Mouse (Mus musculus) limb, embryonic 15.5 days (tissue): Measurements from ENCODE around the gene Snhg11. TPM values are rescaled to one million over a fixed set of nuclear protein-coding genes. Genes with fewer than 3 reads are reported as not detected.
"Not testable (repeated sequence)": the region's sequence is repeated elsewhere in the genome, so short reads cannot be mapped to it uniquely, and the experiment has no call there.

ENCODE experiments used
- ATAC-seq: fragments of 200-750 bp; cut with Nextera tagmentation; 2 replicates; pipeline ENCODE4 v1.8.0; 2017; ENCODE audit warnings: low read depth, moderate TSS enrichment; ENCODE audit not compliant: insufficient number of reproducible peaks, low FRiP score, low TSS enrichment
- H3K27ac ChIP-seq: fragments of 300-500 bp; sonication (generic); 2 replicates; pipeline ENCODE4 v1.5.1; 2015; ENCODE audit warnings: moderate library complexity, mild to moderate bottlenecking, inconsistent platforms
- H3K27me3 ChIP-seq: fragments of 300-500 bp; sonication (generic); 2 replicates; pipeline ENCODE4 v1.6.1; 2015; ENCODE audit warnings: inconsistent platforms
- H3K36me3 ChIP-seq: fragments of 300-500 bp; sonication (generic); 2 replicates; pipeline ENCODE4 v1.6.1; 2015; ENCODE audit warnings: inconsistent platforms
- H3K4me1 ChIP-seq: fragments of 300-500 bp; sonication (generic); 2 replicates; pipeline ENCODE4 v1.6.1; 2015; ENCODE audit warnings: inconsistent platforms
- H3K4me2 ChIP-seq: fragments of 300-500 bp; sonication (generic); 2 replicates; pipeline ENCODE4 v1.6.1; 2015; ENCODE audit warnings: mild to moderate bottlenecking, inconsistent platforms
- H3K4me3 ChIP-seq: fragments of 300-500 bp; sonication (generic); 2 replicates; pipeline ENCODE4 v1.5.1; 2015; ENCODE audit warnings: mild to moderate bottlenecking, inconsistent platforms
- H3K9ac ChIP-seq: fragments of 300-500 bp; sonication (generic); 2 replicates; pipeline ENCODE4 v1.6.1; 2015; ENCODE audit warnings: inconsistent platforms
- H3K9me3 ChIP-seq: fragments of 300-500 bp; sonication (generic); 2 replicates; pipeline ENCODE4 v1.6.1; 2016; ENCODE audit warnings: inconsistent platforms
- WGBS: fragments of 180-500 bp; shearing (Covaris S2); methylation state at CpG from one replicate; pipeline ENCODE4 v1.1.7; 2015; 5-methylcytosine and 5-hydroxymethylcytosine counted together
- polyA plus RNA-seq: library from polyadenylated mRNA; unstranded; fragments of >200 nt; fragmentation: Nextera tagmentation; extraction: Ambion mirVana; gene quantifications from 2 replicates; pipeline ENCODE4 v1.2.1, GENCODE M21; 2015

Gene Snhg11
- polyA plus RNA-seq, 1 experiment from 2014 or later, result 4.6 TPM

GRCm38 (mm10) chr2:158373516-158373915, 1.9 kb upstream of the Snhg11 start:
- H3K4me2 ChIP-seq, result no peak overlapping the region
- peaks cover 43% of the 10 kb centered on the region for H3K27me3 ChIP-seq
- no peak for ATAC-seq

GRCm38 (mm10) chr2:158376123-158376687, 767 bp downstream of the Snhg11 start:
- no peak for ATAC-seq
- Histone ChIP-seq H3K9ac (no peak overlapping the region), H3K27ac (no peak overlapping the region), H3K9me3 (no peaks in the 10 kb centered on the region), H3K27me3 (peaks cover 43% of the 10 kb centered on the region), H3K4me3 (peak overlapping the region; percentile 33; the same call in 1 of the 2 replicates), H3K36me3 (no peaks in the 10 kb centered on the region), H3K4me2 (peak overlapping the region; percentile 59; the same call in 1 of the 2 replicates), H3K4me1 (peaks cover 9% of the 10 kb centered on the region; the same call in 1 of the 2 replicates)
- 25% methylated on average over 12 of the region's 12 CpGs for WGBS

More at GRCm38 (mm10) chr2:158373516-158373915, 1.9 kb upstream of the Snhg11 start:
- Histone ChIP-seq H3K4me3 (no peak overlapping the region), H3K9ac (no peak overlapping the region), H3K9me3 (no peaks in the 10 kb centered on the region), H3K27ac (no peak overlapping the region), H3K36me3 (no peaks in the 10 kb centered on the region), H3K4me1 (peaks cover 9% of the 10 kb centered on the region; the same call in 1 of the 2 replicates)
- 54% methylated on average over 7 of the region's 7 CpGs for WGBS

GRCm38 (mm10) chr2:158376798-158377197, 1.4 kb downstream of the Snhg11 start:
- Histone ChIP-seq H3K9me3 (no peaks in the 10 kb centered on the region), H3K27ac (no peak overlapping the region), H3K4me3 (no peak overlapping the region), H3K9ac (no peak overlapping the region), H3K27me3 (peaks cover 43% of the 10 kb centered on the region), H3K4me1 (peaks cover 9% of the 10 kb centered on the region; the same call in 1 of the 2 replicates), H3K36me3 (no peaks in the 10 kb centered on the region), H3K4me2 (no peak overlapping the region)
- 63% methylated on average over 7 of the region's 7 CpGs for WGBS
- ATAC-seq, result no peak

GRCm38 (mm10) chr2:158377811-158378210, 2.4 kb downstream of the Snhg11 start:
- no peak overlapping the region for H3K27ac ChIP-seq
- H3K27me3 ChIP-seq, result peaks cover 43% of the 10 kb centered on the region
- no peaks in the 10 kb centered on the region for H3K36me3 ChIP-seq
- no peak overlapping the region for H3K4me3 ChIP-seq
- 72% methylated on average over 1 of the region's 1 CpGs for WGBS
- H3K4me1 ChIP-seq, result peaks cover 9% of the 10 kb centered on the region; the same call in 1 of the 2 replicates
- no peak for ATAC-seq
- no peaks in the 10 kb centered on the region for H3K9me3 ChIP-seq
- no peak overlapping the region for H3K9ac ChIP-seq
- no peak overlapping the region for H3K4me2 ChIP-seq

GRCm38 (mm10) chr2:158379354-158380078, 4.1 kb downstream of the Snhg11 start:
- H3K9ac ChIP-seq, result no peak overlapping the region
- no peak overlapping the region for H3K4me2 ChIP-seq
- H3K4me3 ChIP-seq, result no peak overlapping the region
- no peak overlapping the region for H3K27ac ChIP-seq
- no peak for ATAC-seq
- H3K36me3 ChIP-seq, result no peaks in the 10 kb centered on the region
- H3K27me3 ChIP-seq, result peaks cover 31% of the 10 kb centered on the region
- no peaks in the 10 kb centered on the region for H3K9me3 ChIP-seq
- H3K4me1 ChIP-seq, result peaks cover 9% of the 10 kb centered on the region; the same call in 1 of the 2 replicates
- WGBS, result 45% methylated on average over 13 of the region's 13 CpGs

- Histone ChIP-seq H3K4me3 (no peak overlapping the region), H3K9me3 (no peaks in the 10 kb centered on the region), H3K27me3 (no peaks in the 10 kb centered on the region), H3K4me1 (no peaks in the 10 kb centered on the region), H3K27ac (no peak overlapping the region), H3K36me3 (no peaks in the 10 kb centered on the region), H3K4me2 (no peak overlapping the region), H3K9ac (no peak overlapping the region)
- no peak for ATAC-seq
- 43% methylated on average over 8 of the region's 8 CpGs for WGBS
Observed at GRCm38 (mm10) chr2:158386072-158386471, 10.6 kb downstream of the Snhg11 start.

- Histone ChIP-seq H3K27ac (no peak overlapping the region), H3K27me3 (no peaks in the 10 kb centered on the region), H3K9me3 (no peaks in the 10 kb centered on the region), H3K9ac (no peak overlapping the region), H3K4me3 (no peak overlapping the region), H3K4me2 (no peak overlapping the region), H3K36me3 (no peaks in the 10 kb centered on the region), H3K4me1 (no peaks in the 10 kb centered on the region)
- no peak for ATAC-seq
- 62% methylated on average over 7 of the region's 7 CpGs for WGBS
Observed at GRCm38 (mm10) chr2:158389421-158389820, 14.0 kb downstream of the Snhg11 start.

- Histone ChIP-seq H3K9me3 (no peaks in the 10 kb centered on the region), H3K4me3 (no peak overlapping the region), H3K4me2 (no peak overlapping the region), H3K9ac (no peak overlapping the region), H3K27me3 (no peaks in the 10 kb centered on the region), H3K4me1 (no peaks in the 10 kb centered on the region), H3K36me3 (no peaks in the 10 kb centered on the region), H3K27ac (no peak overlapping the region)
- ATAC-seq, result no peak
- WGBS, result 90% methylated on average over 6 of the region's 6 CpGs
Observed at GRCm38 (mm10) chr2:158396369-158396768, 20.9 kb downstream of the Snhg11 start.

- not testable (repeated sequence) for H3K4me2 ChIP-seq, H3K4me1 ChIP-seq, H3K9ac ChIP-seq, H3K27ac ChIP-seq, H3K4me3 ChIP-seq, H3K27me3 ChIP-seq, H3K9me3 ChIP-seq, ATAC-seq, H3K36me3 ChIP-seq
- WGBS, result 59% methylated on average over 13 of the region's 13 CpGs
Observed at GRCm38 (mm10) chr2:158397140-158397539, 21.7 kb downstream of the Snhg11 start.

GRCm38 (mm10) chr2:158402915-158403314, 27.5 kb downstream of the Snhg11 start:
- Histone ChIP-seq H3K36me3 (no peaks in the 10 kb centered on the region), H3K9me3 (no peaks in the 10 kb centered on the region), H3K4me3 (no peak overlapping the region), H3K27me3 (no peaks in the 10 kb centered on the region), H3K4me2 (no peak overlapping the region), H3K27ac (no peak overlapping the region), H3K9ac (no peak overlapping the region), H3K4me1 (no peaks in the 10 kb centered on the region)
- ATAC-seq, result no peak
- WGBS, result 83% methylated on average over 7 of the region's 7 CpGs

- H3K9me3 ChIP-seq, result no peaks in the 10 kb centered on the region
- WGBS, result 18% methylated on average over 14 of the region's 14 CpGs
- no peaks in the 10 kb centered on the region for H3K27me3 ChIP-seq
- H3K4me1 ChIP-seq, result peaks cover 19% of the 10 kb centered on the region
- no peaks in the 10 kb centered on the region for H3K36me3 ChIP-seq
- H3K9ac ChIP-seq, result no peak overlapping the region; the same call in 1 of the 2 replicates
- no peak overlapping the region for H3K27ac ChIP-seq
- ATAC-seq, result 0 out of 2 replicates have a peak, but pooled peaks have one; percentile 42
- H3K4me3 ChIP-seq, result peak overlapping the region; percentile 87
- peak overlapping the region; percentile 52 for H3K4me2 ChIP-seq
Observed at GRCm38 (mm10) chr2:158408997-158409594, 33.7 kb downstream of the Snhg11 start.

GRCm38 (mm10) chr2:158409595-158410021, 34.2 kb downstream of the Snhg11 start, which contains the start of gene Ralgapb:
TSS of gene Ralgapb (plus strand) at chr2:158409848.
- peak; percentile 87 for ATAC-seq
- Histone ChIP-seq H3K4me2 (peak within 1 kb of the TSS; percentile 87), H3K9ac (peak within 1 kb of the TSS; percentile 85), H3K36me3 (no peaks in the 10 kb centered on the region), H3K4me1 (peaks cover 19% of the 10 kb centered on the region), H3K27ac (peak within 1 kb of the TSS; percentile 83), H3K9me3 (no peaks in the 10 kb centered on the region), H3K27me3 (no peaks in the 10 kb centered on the region), H3K4me3 (peak within 1 kb of the TSS; percentile 87)
- WGBS, result under 1% methylated on average over 46 of the region's 46 CpGs
